Mouse (Mus musculus): ENCODE measurements at regions not wholly inside any gene's neighbourhood (a gene's known extent, or its start where the extent isn't known, plus 50 kb on each side); places are given as distances from the start of the nearest gene placed in this dataset.
"Not testable (repeated sequence)": the region's sequence is repeated elsewhere in the genome, so short reads cannot be mapped to it uniquely, and the experiment has no call there.

GRCm38 (mm10) chr5:129363189-129363588 lies 137.8 kb upstream of the Sfswap start:
- Histone ChIP-seq H3K9me3 (replicated peaks; ENCODE audit: low read length) (no peaks in the 10 kb centered on the region), H3K9ac (ENCODE audit: low read depth, low read length) (no peak overlapping the region), H3K4me2 (ENCODE audit: low read length) (no peak overlapping the region), H3K4me1 (replicated peaks; ENCODE audit: insufficient read depth, low read length) (no peaks in the 10 kb centered on the region), H3K4me3 (replicated peaks; ENCODE audit: low read depth, low read length) (no peak overlapping the region), H3K36me3 (ENCODE audit: insufficient read depth, low read length) (no peaks in the 10 kb centered on the region), H3K27ac (no peak overlapping the region), H3K27me3 (ENCODE audit: insufficient read depth, low read length) (no peaks in the 10 kb centered on the region)
- no peak for DNase-seq (ENCODE audit: low spot score)
- ATAC-seq (replicated peaks; ENCODE audit: low FRiP score, low read depth): no peak
- TF ChIP-seq CTCF (IDR thresholded peaks at IDR 0.05; ENCODE audit: low read depth): no peak
- WGBS: 73% methylated on average over 10 of the region's 10 CpGs

- H3K27ac ChIP-seq: no peak overlapping the region
- H3K4me3 ChIP-seq (replicated peaks; ENCODE audit: low read depth, low read length): no peak overlapping the region
- no peak for ATAC-seq (replicated peaks; ENCODE audit: low FRiP score, low read depth)
- H3K4me2 ChIP-seq (ENCODE audit: low read length): no peak overlapping the region
- no peaks in the 10 kb centered on the region for H3K27me3 ChIP-seq (ENCODE audit: insufficient read depth, low read length)
- TF ChIP-seq CTCF (IDR thresholded peaks at IDR 0.05; ENCODE audit: low read depth): no peak
- no peak for DNase-seq (ENCODE audit: low spot score)
- no peaks in the 10 kb centered on the region for H3K9me3 ChIP-seq (replicated peaks; ENCODE audit: low read length)
- no peaks in the 10 kb centered on the region for H3K4me1 ChIP-seq (replicated peaks; ENCODE audit: insufficient read depth, low read length)
- 77% methylated on average over 8 of the region's 8 CpGs for WGBS
- H3K36me3 ChIP-seq (ENCODE audit: insufficient read depth, low read length): no peaks in the 10 kb centered on the region
- no peak overlapping the region for H3K9ac ChIP-seq (ENCODE audit: low read depth, low read length)
These were observed 136.0 kb upstream of the Sfswap start for GRCm38 (mm10) chr5:129365026-129365425.

- no peak for DNase-seq (ENCODE audit: low spot score)
- Histone ChIP-seq H3K9me3 (replicated peaks; ENCODE audit: low read length) (no peaks in the 10 kb centered on the region), H3K27me3 (ENCODE audit: insufficient read depth, low read length) (no peaks in the 10 kb centered on the region), H3K4me3 (replicated peaks; ENCODE audit: low read depth, low read length) (no peak overlapping the region), H3K4me2 (ENCODE audit: low read length) (no peak overlapping the region), H3K27ac (no peak overlapping the region), H3K9ac (ENCODE audit: low read depth, low read length) (no peak overlapping the region), H3K36me3 (ENCODE audit: insufficient read depth, low read length) (no peaks in the 10 kb centered on the region), H3K4me1 (replicated peaks; ENCODE audit: insufficient read depth, low read length) (no peaks in the 10 kb centered on the region)
- ATAC-seq (replicated peaks; ENCODE audit: low FRiP score, low read depth): no peak
- 63% methylated on average over 13 of the region's 13 CpGs for WGBS
- no peak for TF ChIP-seq CTCF (IDR thresholded peaks at IDR 0.05; ENCODE audit: low read depth)
These were observed 133.8 kb upstream of the Sfswap start for GRCm38 (mm10) chr5:129367266-129367665.

- Histone ChIP-seq H3K9me3 (replicated peaks; ENCODE audit: low read length) (no peaks in the 10 kb centered on the region), H3K4me2 (ENCODE audit: low read length) (no peak overlapping the region), H3K4me3 (replicated peaks; ENCODE audit: low read depth, low read length) (no peak overlapping the region), H3K4me1 (replicated peaks; ENCODE audit: insufficient read depth, low read length) (no peaks in the 10 kb centered on the region), H3K9ac (ENCODE audit: low read depth, low read length) (no peak overlapping the region), H3K36me3 (ENCODE audit: insufficient read depth, low read length) (no peaks in the 10 kb centered on the region), H3K27me3 (ENCODE audit: insufficient read depth, low read length) (no peaks in the 10 kb centered on the region), H3K27ac (no peak overlapping the region)
- WGBS: 85% methylated on average over 7 of the region's 7 CpGs
- TF ChIP-seq CTCF (IDR thresholded peaks at IDR 0.05; ENCODE audit: low read depth): no peak
- ATAC-seq (replicated peaks; ENCODE audit: low FRiP score, low read depth): no peak
- no peak for DNase-seq (ENCODE audit: low spot score)
These were observed 120.2 kb upstream of the Sfswap start for GRCm38 (mm10) chr5:129380861-129381260.

- ATAC-seq (replicated peaks; ENCODE audit: low FRiP score, low read depth) (no peak), DNase-seq (ENCODE audit: low spot score) (no peak)
- no peaks in the 10 kb centered on the region for H3K36me3 ChIP-seq (ENCODE audit: insufficient read depth, low read length)
- no peaks in the 10 kb centered on the region for H3K4me1 ChIP-seq (replicated peaks; ENCODE audit: insufficient read depth, low read length)
- H3K27me3 ChIP-seq (ENCODE audit: insufficient read depth, low read length): no peaks in the 10 kb centered on the region
- no peak overlapping the region for H3K4me3 ChIP-seq (replicated peaks; ENCODE audit: low read depth, low read length)
- H3K9me3 ChIP-seq (replicated peaks; ENCODE audit: low read length): no peaks in the 10 kb centered on the region
- TF ChIP-seq CTCF (IDR thresholded peaks at IDR 0.05; ENCODE audit: low read depth): no peak
- no peak overlapping the region for H3K9ac ChIP-seq (ENCODE audit: low read depth, low read length)
- no peak overlapping the region for H3K4me2 ChIP-seq (ENCODE audit: low read length)
- H3K27ac ChIP-seq: no peak overlapping the region
- WGBS: 88% methylated on average over 8 of the region's 8 CpGs
These were observed 116.0 kb upstream of the Sfswap start for GRCm38 (mm10) chr5:129384976-129385375.

- H3K4me3 ChIP-seq (replicated peaks; ENCODE audit: low read depth, low read length); H3K4me2 ChIP-seq (ENCODE audit: low read length); H3K36me3 ChIP-seq (ENCODE audit: insufficient read depth, low read length); H3K9me3 ChIP-seq (replicated peaks; ENCODE audit: low read length); H3K4me1 ChIP-seq (replicated peaks; ENCODE audit: insufficient read depth, low read length); H3K27me3 ChIP-seq (ENCODE audit: insufficient read depth, low read length); H3K27ac ChIP-seq; H3K9ac ChIP-seq (ENCODE audit: low read depth, low read length); DNase-seq (ENCODE audit: low spot score): not testable (repeated sequence)
- 74% methylated on average over 2 of the region's 7 CpGs for WGBS
- peak; percentile 85 for ATAC-seq (replicated peaks; ENCODE audit: low FRiP score, low read depth)
These were observed 114.9 kb upstream of the Sfswap start for GRCm38 (mm10) chr5:129385965-129386643.

GRCm38 (mm10) chr5:129386671-129387070 lies 114.3 kb upstream of the Sfswap start:
- not testable (repeated sequence) for H3K36me3 ChIP-seq (ENCODE audit: insufficient read depth, low read length); H3K9me3 ChIP-seq (replicated peaks; ENCODE audit: low read length); H3K4me2 ChIP-seq (ENCODE audit: low read length); H3K27ac ChIP-seq; DNase-seq (ENCODE audit: low spot score); H3K9ac ChIP-seq (ENCODE audit: low read depth, low read length); H3K27me3 ChIP-seq (ENCODE audit: insufficient read depth, low read length); H3K4me1 ChIP-seq (replicated peaks; ENCODE audit: insufficient read depth, low read length); H3K4me3 ChIP-seq (replicated peaks; ENCODE audit: low read depth, low read length)
- ATAC-seq (replicated peaks; ENCODE audit: low FRiP score, low read depth): peak; percentile 84
- WGBS: no CpG with 5 or more reads among the region's 8 CpGs

Data from kidney, postnatal 0 days (tissue).